Mouse (Mus musculus) neural tube, embryonic 14.5 days (tissue): ENCODE results near the gene Prrc2b. TPM values are rescaled to one million over a fixed set of nuclear protein-coding genes. Genes with fewer than 3 reads are reported as not detected.

Source experiments
- ATAC-seq: fragments of 200-750 bp; cut with Nextera tagmentation; 2 replicates; pipeline ENCODE4 v1.8.0; 2017; ENCODE audit warnings: low read depth, mild to moderate bottlenecking, moderate TSS enrichment, moderate library complexity
- H3K27ac ChIP-seq: fragments of 300-500 bp; sonication (generic); 2 replicates; pipeline ENCODE4 v1.5.1; 2014; ENCODE audit warnings: low read depth, mild to moderate bottlenecking, control low read depth, low read length, moderate library complexity, mixed read lengths
- H3K27me3 ChIP-seq: fragments of 300-500 bp; sonication (generic); 2 replicates; pipeline ENCODE4 v1.6.1; 2014; ENCODE audit warnings: low read length; ENCODE audit not compliant: control insufficient read depth, insufficient read depth
- H3K36me3 ChIP-seq: fragments of 300-500 bp; sonication (generic); 2 replicates; pipeline ENCODE4 v1.6.1; 2014; ENCODE audit warnings: low read length, mixed read lengths; ENCODE audit not compliant: control insufficient read depth, insufficient read depth
- H3K4me1 ChIP-seq: fragments of 300-500 bp; sonication (generic); 2 replicates; pipeline ENCODE4 v1.6.1; 2014; ENCODE audit warnings: low read length; ENCODE audit not compliant: control insufficient read depth, insufficient read depth
- H3K4me2 ChIP-seq: fragments of 300-500 bp; sonication (generic); 2 replicates; pipeline ENCODE4 v1.6.1; 2014; ENCODE audit warnings: mild to moderate bottlenecking, low read depth, low read length, control low read depth
- H3K4me3 ChIP-seq: fragments of 300-500 bp; sonication (generic); 2 replicates; pipeline ENCODE4 v1.5.1; 2014; ENCODE audit warnings: low read depth, low read length, control low read depth, mixed read lengths
- H3K9ac ChIP-seq: fragments of 300-500 bp; sonication (generic); replicated peaks from 2 replicates; pipeline ENCODE4 v1.6.1; 2014; ENCODE audit warnings: low read depth, mild to moderate bottlenecking, control low read depth, low read length, mixed read lengths
- H3K9me3 ChIP-seq: fragments of 300-500 bp; sonication (generic); 2 replicates; pipeline ENCODE4 v1.6.1; 2016; ENCODE audit warnings: low read length; ENCODE audit not compliant: control insufficient read depth
- WGBS: fragments of 180-500 bp; shearing (Covaris S2); extraction: QIAGEN DNeasy Blood & Tissue Kit; methylation state at CpG from one replicate; pipeline ENCODE4 v1.1.7; 2014; 5-methylcytosine and 5-hydroxymethylcytosine counted together
- polyA plus RNA-seq: library from polyadenylated mRNA; unstranded; fragments of >200 nt; fragmentation: Nextera tagmentation; extraction: Ambion mirVana; gene quantifications from 2 replicates; pipeline ENCODE4 v1.2.1, GENCODE M21; 2014

Gene Prrc2b
- polyA plus RNA-seq, 1 experiment from 2014 or later, result 101 TPM

GRCm38 (mm10) chr2:32218113-32218512 is 67.2 kb downstream of the Prrc2b start:
- H3K4me3 ChIP-seq, result no peak overlapping the region
- H3K4me1 ChIP-seq, result no peaks in the 10 kb centered on the region
- H3K9me3 ChIP-seq, result no peaks in the 10 kb centered on the region
- WGBS, result 92% methylated on average over 5 of the region's 5 CpGs
- ATAC-seq, result no peak
- no peak overlapping the region for H3K9ac ChIP-seq
- no peaks in the 10 kb centered on the region for H3K27me3 ChIP-seq
- H3K4me2 ChIP-seq, result no peak overlapping the region
- H3K27ac ChIP-seq, result no peak overlapping the region
- peaks cover 99% of the 10 kb centered on the region for H3K36me3 ChIP-seq

GRCm38 (mm10) chr2:32218541-32219334 is 67.9 kb downstream of the Prrc2b start:
- H3K4me3 ChIP-seq, result no peak overlapping the region
- no peak overlapping the region for H3K27ac ChIP-seq
- peaks cover 99% of the 10 kb centered on the region for H3K36me3 ChIP-seq
- no peak overlapping the region for H3K9ac ChIP-seq
- H3K9me3 ChIP-seq, result no peaks in the 10 kb centered on the region
- no peak for ATAC-seq
- H3K4me1 ChIP-seq, result no peaks in the 10 kb centered on the region
- H3K4me2 ChIP-seq, result no peak overlapping the region
- WGBS, result 88% methylated on average over 11 of the region's 11 CpGs
- no peaks in the 10 kb centered on the region for H3K27me3 ChIP-seq

GRCm38 (mm10) chr2:32219501-32219900 is 68.6 kb downstream of the Prrc2b start:
- Histone ChIP-seq H3K27ac (no peak overlapping the region), H3K9me3 (no peaks in the 10 kb centered on the region), H3K4me3 (no peak overlapping the region), H3K9ac (no peak overlapping the region), H3K4me2 (no peak overlapping the region), H3K27me3 (no peaks in the 10 kb centered on the region), H3K4me1 (no peaks in the 10 kb centered on the region), H3K36me3 (peaks cover 99% of the 10 kb centered on the region)
- WGBS, result 92% methylated on average over 14 of the region's 14 CpGs
- ATAC-seq, result no peak

GRCm38 (mm10) chr2:32220021-32220420 is 69.1 kb downstream of the Prrc2b start:
- ATAC-seq, result no peak
- no peaks in the 10 kb centered on the region for H3K4me1 ChIP-seq
- 95% methylated on average over 6 of the region's 6 CpGs for WGBS
- H3K4me3 ChIP-seq, result no peak overlapping the region
- no peak overlapping the region for H3K9ac ChIP-seq
- no peaks in the 10 kb centered on the region for H3K27me3 ChIP-seq
- peaks cover 95% of the 10 kb centered on the region for H3K36me3 ChIP-seq
- no peak overlapping the region for H3K4me2 ChIP-seq
- H3K9me3 ChIP-seq, result no peaks in the 10 kb centered on the region
- H3K27ac ChIP-seq, result no peak overlapping the region

GRCm38 (mm10) chr2:32220969-32221368 is 70.1 kb downstream of the Prrc2b start:
- Histone ChIP-seq H3K9ac (no peak overlapping the region), H3K36me3 (peaks cover 91% of the 10 kb centered on the region), H3K27ac (no peak overlapping the region), H3K27me3 (no peaks in the 10 kb centered on the region), H3K4me3 (no peak overlapping the region), H3K9me3 (no peaks in the 10 kb centered on the region), H3K4me1 (no peaks in the 10 kb centered on the region), H3K4me2 (no peak overlapping the region)
- no peak for ATAC-seq
- WGBS, result 96% methylated on average over 10 of the region's 10 CpGs

GRCm38 (mm10) chr2:32221577-32221976 is 70.7 kb downstream of the Prrc2b start:
- H3K4me3 ChIP-seq, result no peak overlapping the region
- no peaks in the 10 kb centered on the region for H3K4me1 ChIP-seq
- no peak overlapping the region for H3K4me2 ChIP-seq
- H3K9me3 ChIP-seq, result no peaks in the 10 kb centered on the region
- no peaks in the 10 kb centered on the region for H3K27me3 ChIP-seq
- H3K36me3 ChIP-seq, result peaks cover 91% of the 10 kb centered on the region
- H3K27ac ChIP-seq, result no peak overlapping the region
- H3K9ac ChIP-seq, result no peak overlapping the region
- WGBS, result 90% methylated on average over 7 of the region's 7 CpGs
- no peak for ATAC-seq

GRCm38 (mm10) chr2:32222057-32222456 is 71.2 kb downstream of the Prrc2b start:
- no peak overlapping the region for H3K4me3 ChIP-seq
- no peak for ATAC-seq
- H3K4me2 ChIP-seq, result no peak overlapping the region
- H3K27me3 ChIP-seq, result no peaks in the 10 kb centered on the region
- no peak overlapping the region for H3K27ac ChIP-seq
- WGBS, result 85% methylated on average over 10 of the region's 10 CpGs
- no peaks in the 10 kb centered on the region for H3K9me3 ChIP-seq
- peaks cover 91% of the 10 kb centered on the region for H3K36me3 ChIP-seq
- H3K4me1 ChIP-seq, result no peaks in the 10 kb centered on the region
- no peak overlapping the region for H3K9ac ChIP-seq

GRCm38 (mm10) chr2:32235433-32235832 is 84.6 kb downstream of the Prrc2b start:
- Histone ChIP-seq H3K27ac (peak overlapping the region; percentile 73; the same call in 1 of the 2 replicates), H3K4me1 (peaks cover 20% of the 10 kb centered on the region)
- ATAC-seq, result no peak

GRCm38 (mm10) chr2:32235886-32236759 is 85.2 kb downstream of the Prrc2b start, which contains the start of gene Pomt1:
TSS of gene Pomt1 (plus strand) at chr2:32236590.
- H3K4me1 ChIP-seq, result peaks cover 20% of the 10 kb centered on the region
- peak; percentile 92 for ATAC-seq

More at GRCm38 (mm10) chr2:32235433-32235832, 84.6 kb downstream of the Prrc2b start:
- Histone ChIP-seq H3K9me3 (no peaks in the 10 kb centered on the region), H3K9ac (peak overlapping the region; percentile 52; the same call in 1 of the 2 replicates), H3K27me3 (no peaks in the 10 kb centered on the region), H3K4me2 (peak overlapping the region; percentile 90), H3K36me3 (peaks cover 35% of the 10 kb centered on the region), H3K4me3 (peak overlapping the region; percentile 47)
- WGBS, result 35% methylated on average over 7 of the region's 7 CpGs

More at GRCm38 (mm10) chr2:32235886-32236759, 85.2 kb downstream of the Prrc2b start, which contains the start of gene Pomt1:
- Histone ChIP-seq H3K9ac (peak within 1 kb of the TSS; percentile 52), H3K9me3 (no peaks in the 10 kb centered on the region), H3K4me3 (peak within 1 kb of the TSS; percentile 47), H3K27ac (peak within 1 kb of the TSS; percentile 73), H3K36me3 (peaks cover 28% of the 10 kb centered on the region), H3K27me3 (no peaks in the 10 kb centered on the region), H3K4me2 (peak within 1 kb of the TSS; percentile 90)
- WGBS, result under 1% methylated on average over 54 of the region's 54 CpGs
